Mouse (Mus musculus): Measurements from ENCODE around the gene Rab40b.
A peak's percentile ranks its signal among the peaks of the same experiment; 100 is the strongest.

The Rab40b gene

DNA sequence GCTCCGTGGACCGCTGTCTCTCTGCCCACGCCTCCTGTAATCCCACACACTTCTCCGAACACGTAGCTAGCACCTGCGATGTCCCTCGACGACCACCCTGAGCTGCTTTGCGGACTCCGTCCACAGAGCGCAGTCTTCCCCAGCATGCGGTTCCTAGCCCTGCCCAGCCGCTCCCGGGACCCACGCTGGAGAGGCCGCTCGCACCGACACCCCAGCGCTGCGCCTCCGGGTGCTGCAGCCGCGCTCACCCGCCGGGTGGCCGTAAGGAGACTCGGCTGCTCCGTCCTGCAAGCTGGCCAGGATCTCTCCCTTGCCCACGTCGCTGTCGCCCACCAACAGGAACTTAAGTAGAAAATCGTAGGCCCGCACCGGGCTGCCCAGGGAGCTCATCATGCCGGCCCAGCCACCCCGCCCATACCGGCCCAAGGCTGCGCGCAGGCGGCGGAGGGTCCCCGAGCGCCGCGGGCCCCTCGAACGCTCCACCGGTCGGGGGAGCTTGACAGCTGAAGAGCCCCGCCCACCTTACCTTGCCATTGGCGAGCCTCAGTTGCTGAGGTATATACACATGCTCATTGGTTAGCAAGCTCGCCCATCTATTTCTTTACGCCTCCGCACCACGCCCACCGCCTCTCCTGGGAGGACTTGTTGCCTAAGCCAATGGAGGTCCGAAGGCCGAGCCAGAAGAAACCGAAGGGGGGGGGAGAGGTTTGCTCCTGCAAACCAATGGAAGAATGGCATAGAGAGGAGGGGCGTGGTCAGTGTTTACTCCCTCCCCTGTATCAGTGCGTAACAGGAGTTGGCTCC is at the start of gene Rab40b:
Rab40b (minus strand) TSS at position 502 of the 804 bp plus-strand sequence.
- peak; percentile 51 for DNase-seq (ENCODE audit: low read depth, low spot score)

DNA sequence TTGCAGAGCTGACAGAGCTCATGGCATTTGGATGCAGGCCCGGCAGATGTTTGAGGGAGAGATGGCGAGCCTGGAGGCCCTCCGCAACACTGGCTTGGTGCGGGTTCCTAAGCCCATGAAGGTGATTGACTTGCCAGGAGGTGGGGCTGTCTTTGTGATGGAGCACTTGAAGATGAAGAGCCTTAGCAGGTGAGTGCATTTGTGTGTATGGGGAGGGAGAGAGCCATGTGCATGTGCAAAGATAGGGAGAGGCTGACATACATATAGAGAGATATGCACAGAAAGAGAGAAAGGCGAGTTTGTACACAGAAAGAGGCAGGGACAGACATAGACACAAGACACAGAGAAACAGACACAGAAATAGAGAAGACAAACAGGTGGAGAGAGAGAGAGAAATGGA is 49.2 kb upstream of the Rab40b start:
- no peak for DNase-seq (ENCODE audit: low read depth, low spot score)

DNA sequence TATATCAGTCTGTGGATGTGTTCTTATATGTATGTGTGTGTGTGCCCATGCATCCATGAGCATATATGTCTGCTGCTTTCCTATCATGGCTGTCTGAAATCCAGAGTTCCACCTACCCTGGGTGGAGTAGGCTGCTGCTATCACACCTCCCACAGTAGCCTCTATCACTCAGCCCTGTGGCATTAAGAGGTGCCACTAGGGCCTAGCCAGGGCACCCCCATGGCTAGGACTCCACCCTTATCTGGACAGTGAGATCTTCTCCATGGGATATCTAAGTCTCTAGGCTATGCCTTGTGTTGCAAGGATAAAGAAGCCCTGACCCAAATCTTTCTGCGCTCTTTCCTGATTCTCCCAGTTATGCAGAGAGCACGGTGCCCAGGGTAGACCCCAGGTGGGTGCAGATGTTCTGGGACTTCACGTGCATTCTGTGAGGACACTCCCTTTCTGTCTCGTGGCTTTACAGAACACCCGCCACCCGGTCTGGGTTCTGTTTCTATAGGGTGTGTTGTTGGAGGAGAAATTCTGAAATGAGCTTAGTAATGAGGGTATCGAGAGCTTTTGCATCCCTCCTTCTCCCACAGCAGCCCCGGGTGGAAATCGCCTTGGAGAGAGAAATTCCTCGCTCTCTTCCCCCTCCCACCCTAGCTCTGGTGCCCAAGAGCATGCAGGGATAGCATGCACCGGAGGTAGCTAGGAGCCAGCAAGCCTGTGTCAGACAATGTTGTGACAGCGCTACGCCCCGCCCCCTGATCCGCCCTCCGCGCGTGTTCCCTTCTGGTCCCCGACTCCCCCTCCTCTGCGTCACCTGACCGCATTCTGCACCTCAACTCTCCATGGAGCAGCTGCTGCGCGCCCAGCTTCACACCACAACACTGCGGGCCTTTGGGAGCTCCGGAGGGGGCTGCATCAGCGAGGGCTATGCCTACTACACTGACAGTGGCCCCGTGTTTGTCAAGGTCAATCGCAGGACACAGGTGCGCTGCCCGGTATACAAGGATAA is 46.4 kb upstream of the Rab40b start, which contains the start of gene Fn3k:
Fn3k (plus strand) TSS at position 758 of the 1,000 bp plus-strand sequence.
- peak; percentile 93 for DNase-seq (ENCODE audit: low read depth, low spot score)

DNA sequence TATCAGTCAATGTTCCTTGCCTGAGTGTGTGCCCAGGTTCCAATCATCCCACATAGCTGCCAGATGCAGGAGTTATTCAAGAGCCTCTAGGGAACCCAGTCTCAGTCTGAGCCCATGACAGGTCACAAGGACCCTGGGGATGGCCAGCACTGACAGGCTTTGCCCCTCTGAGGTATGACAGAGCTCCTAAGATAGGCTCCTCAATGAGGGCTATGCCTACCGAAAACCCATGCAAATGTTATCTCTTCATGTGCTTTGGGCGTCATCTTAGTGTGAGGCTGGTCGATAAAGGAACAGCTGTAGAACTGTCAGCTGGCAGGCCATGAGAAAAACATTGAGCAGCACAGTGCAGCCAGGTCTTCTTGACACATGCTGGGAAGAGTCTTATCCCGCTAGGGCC is 45.3 kb upstream of the Rab40b start:
- no peak for DNase-seq (ENCODE audit: low read depth, low spot score)

DNA sequence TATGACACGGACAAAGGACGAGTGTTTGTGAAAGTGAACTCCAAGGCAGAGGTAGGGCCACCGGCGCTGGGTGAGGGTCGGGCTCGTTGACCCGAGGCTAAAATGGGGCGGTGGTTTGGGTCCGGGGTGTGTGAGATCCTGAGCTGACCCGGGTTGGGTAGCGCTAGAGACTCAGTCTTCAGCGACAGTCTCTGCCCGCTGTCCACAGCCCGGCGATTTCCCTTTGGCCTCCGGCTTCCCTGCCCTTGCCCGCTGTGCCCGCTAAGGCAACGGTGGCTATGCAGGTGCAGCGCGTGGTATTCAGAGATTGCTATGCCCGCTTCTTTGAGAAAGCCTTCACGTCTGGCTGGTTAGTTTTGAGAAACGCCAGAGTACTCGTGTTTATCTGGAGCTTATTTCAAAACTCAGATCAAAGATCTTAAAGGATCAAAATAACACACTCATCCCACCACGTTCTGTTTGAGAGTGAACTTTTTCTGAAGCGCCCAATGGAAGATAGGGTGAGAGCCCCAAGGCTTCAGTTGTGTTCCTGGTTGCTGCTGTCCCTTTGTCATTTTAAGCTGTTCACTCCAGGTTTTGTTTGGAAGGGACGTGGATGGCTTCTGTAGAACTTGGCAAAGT is 33.6 kb upstream of the Rab40b start:
- peak; percentile 46 for DNase-seq (ENCODE audit: low read depth, low spot score)

DNA sequence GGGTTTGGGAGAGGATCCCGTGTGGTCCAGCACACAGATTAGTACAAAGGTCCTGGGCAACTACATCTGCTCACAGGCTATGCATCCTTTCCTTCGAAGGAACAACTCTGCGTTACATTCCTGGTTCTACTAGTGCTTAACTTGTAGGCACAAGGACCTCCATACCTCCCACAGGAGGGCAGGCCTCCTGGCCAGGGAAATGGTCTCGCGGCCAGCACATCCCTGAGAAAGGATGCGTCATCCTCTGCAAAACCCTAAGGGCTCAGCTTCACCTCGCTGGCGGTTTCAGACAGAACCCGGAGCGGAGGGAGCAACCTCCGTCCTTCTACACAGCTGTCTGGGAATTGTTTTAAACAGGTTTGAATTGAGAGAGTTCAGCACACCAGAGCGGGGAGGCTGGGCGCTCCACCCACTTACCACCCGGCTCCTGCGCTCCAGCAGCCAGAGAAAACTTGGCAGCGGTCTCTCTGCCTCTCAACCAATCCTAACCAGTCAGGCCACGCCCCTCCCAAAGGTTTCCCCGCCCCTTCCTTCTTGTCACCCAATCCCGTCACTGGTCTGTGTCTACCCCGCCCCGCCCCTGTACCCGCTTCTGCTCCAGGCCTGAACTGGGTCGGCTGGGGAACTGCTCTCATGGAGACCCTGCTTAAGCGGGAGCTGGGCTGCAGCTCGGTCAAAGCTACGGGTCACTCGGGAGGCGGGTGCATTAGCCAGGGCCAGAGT is 32.9 kb upstream of the Rab40b start, which contains the start of gene Fn3krp:
Fn3krp (plus strand) TSS at position 572 of the 723 bp plus-strand sequence.
- DNase-seq (ENCODE audit: low read depth, low spot score): peak; percentile 98

DNA sequence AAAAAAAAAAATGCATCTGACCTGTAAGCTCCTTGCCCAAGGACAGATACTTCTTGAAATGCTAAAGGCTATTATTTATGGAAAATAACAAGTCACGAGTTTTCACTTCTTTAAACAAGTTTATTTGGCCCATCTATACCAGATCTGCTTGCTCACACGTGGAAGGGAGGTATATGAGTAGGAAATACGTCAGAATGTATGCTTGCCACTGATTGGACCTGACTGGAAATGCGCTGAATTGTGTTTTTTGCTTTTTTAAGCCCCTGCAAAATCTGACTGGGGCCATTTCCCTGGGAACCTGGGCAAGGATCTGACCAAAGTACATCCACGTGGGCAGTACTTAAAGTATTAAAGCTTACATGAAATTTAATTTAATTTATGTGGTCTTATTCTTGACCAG is 32.3 kb upstream of the Rab40b start:
- no peak for DNase-seq (ENCODE audit: low read depth, low spot score)

DNA sequence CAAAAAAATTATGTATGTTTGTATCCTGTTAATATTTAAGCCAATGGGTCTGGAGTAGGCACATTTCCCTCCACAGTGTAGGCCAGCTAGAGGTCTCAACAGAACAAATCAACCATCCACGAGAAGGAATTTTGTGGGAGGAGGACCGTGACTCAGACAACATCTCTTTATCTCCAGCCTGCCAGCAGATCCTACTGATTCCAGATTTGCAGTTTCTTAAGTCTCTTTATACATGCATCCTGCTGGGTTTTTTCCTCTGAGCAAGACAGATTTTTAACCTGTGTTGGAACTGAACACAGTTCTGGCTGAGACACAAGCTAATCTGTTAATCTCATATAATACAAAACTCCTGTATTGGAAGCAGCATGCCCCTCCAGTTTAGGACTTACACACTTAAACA is 30.9 kb upstream of the Rab40b start:
- DNase-seq (ENCODE audit: low read depth, low spot score): no peak

DNA sequence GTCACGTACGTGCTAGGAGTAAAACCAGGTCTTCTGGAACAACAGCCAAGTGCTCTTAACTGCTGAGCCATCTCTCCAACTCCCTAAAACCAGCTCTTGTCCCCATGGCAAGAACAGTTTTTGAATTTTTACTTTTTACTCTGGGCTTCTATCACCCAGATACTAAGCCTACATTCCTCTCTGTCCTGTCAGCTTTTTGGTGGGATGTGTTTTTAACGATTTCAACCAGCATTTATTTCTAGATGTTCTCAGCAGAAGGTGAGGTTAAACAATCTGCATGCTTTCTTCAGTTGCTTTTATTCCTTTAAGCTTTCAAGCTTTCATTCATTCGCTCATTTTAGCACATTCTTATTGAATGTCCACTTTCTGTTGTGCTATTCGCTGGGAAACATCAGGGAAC is 29.9 kb upstream of the Rab40b start:
- DNase-seq (ENCODE audit: low read depth, low spot score): no peak

DNA sequence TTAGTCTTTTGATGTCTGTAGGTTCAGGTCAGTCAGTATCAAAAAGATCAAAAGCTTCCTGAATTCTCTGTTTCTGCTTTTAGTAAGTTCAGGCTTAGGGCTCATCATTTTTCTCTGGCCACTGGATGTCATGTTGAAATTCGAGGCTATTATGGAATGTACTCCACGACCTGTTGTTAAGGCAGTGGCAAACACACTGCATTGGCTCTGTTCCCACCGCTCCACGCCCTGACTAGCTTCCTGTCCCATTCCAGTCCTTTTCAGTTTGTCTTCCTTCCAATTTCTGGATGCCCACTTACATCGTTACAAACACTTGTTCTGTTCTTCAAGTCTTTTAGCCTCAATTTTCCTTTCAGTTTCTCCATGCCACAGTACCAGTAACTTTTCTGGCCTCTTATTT is 27.3 kb upstream of the Rab40b start:
- no peak for DNase-seq (ENCODE audit: low read depth, low spot score)

DNA sequence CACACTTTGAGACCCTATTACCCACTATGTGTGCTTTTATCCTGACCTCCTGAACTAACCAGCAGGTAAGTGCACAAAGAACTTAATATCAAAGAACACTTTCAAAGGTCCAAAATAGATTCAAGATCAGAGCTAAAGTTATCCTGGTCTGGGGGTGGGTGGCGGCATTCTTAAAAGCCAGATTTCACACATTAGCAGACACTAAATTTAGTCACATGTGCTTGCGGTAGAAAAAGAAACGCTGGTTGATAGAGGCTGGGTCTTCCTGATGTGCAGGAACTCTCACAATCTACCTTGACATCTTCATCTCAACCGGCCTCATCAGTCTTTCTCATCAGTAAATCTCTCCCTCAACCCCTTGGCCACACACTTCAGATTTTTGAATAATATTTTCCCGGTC is 26.7 kb upstream of the Rab40b start:
- DNase-seq (ENCODE audit: low read depth, low spot score): no peak

DNA sequence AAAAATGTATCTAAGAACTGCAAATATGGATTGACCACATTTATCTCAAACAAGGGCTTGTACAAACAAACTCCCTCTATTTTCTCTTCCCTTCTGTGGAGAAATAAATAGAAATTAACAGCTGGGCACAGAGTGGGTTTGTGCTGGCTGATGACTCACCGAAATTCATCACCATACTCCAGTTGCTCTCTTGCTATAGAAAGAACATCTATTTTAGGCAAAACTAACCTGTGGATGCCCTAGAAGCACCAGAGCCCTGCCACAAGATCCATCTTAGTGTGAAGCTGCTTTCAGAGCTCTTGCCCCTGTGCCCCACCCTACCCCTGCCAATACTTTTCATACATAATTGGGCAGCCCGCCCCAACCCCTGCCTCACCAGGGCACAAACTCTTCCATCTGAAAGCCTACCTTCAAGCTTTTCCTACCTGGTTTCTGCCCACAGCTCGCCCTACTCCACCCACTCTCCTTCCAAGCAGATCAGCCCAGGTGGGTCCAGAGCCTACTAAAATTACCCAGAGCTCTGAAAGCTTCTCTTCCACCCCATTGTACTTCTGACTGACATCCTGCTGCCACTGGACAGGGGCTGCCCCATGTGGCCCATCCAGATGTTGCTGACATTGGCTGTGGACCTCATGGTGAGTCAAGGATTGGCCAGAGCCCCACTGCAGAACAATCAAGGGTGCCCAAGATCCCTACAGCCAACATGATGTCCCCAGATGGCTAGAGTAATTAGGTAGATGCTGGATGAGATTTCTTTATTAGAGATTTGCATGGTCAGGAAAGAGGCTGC is 19.5 kb upstream of the Rab40b start:
- no peak for DNase-seq (ENCODE audit: low read depth, low spot score)

DNA sequence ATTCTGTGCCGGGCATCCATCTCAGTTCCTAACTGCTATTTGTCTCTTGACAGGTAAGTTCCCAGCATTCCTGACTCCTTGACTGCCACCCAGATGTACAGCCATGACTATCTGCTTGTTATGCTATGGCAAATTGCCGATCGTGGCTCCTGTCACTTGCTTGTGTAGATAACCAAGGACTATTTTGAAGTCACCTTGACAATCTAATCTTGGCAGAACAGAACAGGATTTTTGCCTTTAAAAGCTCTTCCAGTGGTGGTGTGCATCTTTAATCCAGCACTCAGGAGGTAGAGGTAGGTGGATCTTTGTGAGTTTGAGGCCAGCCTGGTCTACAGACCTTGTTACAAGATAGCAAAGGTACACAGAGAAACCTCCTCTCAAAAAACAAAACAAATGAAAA is 4.4 kb upstream of the Rab40b start:
- no peak for DNase-seq (ENCODE audit: low read depth, low spot score)

DNA sequence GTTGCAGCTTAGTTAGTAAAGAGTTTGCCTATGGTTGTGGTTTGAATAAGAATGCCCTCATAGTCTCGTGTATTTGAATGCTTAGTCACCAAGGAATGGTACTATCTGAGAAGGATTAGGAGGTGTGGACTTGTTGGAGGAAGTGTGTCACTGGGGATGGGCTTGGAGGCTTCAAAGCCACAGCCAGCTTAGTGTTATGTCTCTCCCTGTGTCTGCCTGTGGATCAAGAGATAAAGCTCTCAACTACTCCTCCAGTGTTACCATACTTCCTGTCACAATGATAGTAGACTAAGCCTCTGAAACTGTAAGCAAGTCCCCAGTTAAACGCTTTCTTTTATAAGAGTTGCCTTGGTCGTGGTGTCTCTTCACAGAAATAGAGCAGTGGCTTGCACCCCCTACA is 2.7 kb upstream of the Rab40b start:
- DNase-seq (ENCODE audit: low read depth, low spot score): no peak

DNA sequence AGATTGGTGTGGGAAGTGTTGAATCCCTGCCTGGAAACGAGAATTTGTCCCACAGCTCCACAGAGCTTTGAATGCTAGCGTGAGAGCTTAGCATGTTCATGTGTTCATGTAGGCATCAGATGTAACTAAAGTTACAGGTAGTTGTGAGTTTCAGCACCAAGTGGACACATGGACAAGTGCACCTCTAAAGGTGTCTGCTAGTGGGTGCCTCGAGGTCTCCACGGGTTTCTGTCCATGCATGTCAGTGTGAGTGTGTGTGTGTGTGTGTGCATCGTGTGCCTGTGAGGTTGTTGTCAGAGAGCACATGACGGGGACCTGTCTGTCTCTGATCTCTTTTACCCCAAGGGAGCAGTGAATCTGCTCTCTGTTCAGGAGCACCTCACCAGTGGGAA is 499 bp upstream of the Rab40b start:
- no peak for DNase-seq (ENCODE audit: low read depth, low spot score)

DNA sequence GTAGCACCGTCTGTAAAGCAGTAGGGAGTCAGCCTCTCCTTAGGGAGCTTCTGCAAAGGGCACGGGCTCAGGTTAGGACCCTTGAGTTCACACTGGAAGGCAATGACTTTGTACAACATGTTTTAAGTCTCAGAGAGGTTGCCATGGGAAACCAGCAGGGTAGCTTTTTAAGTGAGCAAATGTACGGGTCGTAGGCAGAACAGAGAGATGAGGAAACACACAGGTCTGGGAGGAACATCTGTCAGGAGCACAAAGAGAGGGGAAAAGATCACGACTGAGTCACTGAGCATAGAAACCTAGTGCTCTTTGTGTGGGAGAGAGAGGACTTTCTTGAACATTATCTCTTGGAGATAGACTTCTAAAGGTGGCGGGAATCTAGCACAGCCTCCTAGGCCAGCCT is 7.8 kb downstream of the Rab40b start:
- DNase-seq (ENCODE audit: low read depth, low spot score): no peak

DNA sequence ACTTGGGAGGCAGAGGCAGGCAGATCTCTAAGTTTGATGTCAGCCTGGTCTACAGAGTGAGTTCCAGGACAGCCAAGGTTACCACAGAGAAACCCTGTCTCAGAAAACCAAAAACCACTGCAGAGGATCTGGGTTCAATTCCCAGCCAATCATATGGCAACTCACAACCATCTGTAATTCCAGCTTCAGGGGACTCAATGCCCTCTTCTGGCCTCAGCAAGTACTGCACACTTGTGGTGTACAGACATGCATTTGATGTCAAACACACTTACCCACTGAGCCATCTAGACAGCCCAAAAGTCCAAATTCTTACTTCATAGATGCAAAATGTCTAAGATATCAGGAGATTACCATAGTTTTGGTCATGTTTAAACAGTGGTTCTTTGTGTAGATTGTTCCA is 9.4 kb downstream of the Rab40b start:
- DNase-seq (ENCODE audit: low read depth, low spot score): no peak

DNA sequence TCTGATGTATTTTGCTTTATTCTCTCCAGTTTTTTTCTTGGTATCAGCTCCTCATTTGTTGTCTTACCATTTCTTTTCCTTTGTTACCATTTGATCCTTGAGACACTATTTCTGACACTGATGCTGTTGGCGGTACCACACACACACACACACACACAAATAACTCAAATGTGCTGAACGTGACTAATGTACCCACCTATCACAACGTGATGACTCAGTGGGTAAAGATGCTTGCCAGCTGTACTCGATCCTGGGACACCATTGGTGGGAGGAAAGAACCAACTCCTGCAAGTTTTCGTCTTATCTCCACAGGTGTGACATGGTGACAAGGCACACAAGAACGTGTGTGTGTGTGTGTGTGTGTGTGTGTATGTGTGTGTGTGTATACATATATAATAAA is 14.7 kb downstream of the Rab40b start:
- DNase-seq (ENCODE audit: low read depth, low spot score): no peak

DNA sequence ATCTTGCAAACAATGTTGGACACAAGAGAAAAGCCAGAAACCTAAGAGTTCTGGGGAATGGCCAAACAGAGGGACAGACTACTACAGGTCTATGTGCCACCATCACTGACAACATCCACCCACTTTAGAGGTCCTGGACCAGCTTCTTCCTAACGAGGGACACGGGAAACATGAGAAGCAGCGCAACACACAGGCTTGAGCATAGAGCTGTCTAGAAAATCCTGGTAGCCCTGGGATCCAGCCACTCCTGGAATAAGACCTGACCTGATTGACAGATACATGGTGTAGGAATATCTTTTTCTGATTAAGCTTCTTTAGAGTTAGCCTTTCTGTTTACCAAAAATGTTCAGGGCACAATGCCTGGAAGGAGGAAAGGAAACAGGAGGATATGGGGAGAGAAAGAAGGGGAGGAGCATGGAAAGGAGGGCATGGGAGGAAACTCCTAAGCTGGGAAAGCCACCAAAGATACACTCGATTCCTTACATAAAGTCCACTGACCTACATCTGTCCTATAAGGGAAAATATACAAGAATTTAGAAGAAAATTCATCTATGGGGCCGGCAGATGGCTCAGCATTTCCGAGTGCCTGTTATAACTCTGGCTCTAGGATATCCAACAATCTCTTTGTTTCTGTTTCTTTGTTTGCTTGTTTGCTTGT is 17.6 kb downstream of the Rab40b start:
- DNase-seq (ENCODE audit: low read depth, low spot score): no peak

DNA sequence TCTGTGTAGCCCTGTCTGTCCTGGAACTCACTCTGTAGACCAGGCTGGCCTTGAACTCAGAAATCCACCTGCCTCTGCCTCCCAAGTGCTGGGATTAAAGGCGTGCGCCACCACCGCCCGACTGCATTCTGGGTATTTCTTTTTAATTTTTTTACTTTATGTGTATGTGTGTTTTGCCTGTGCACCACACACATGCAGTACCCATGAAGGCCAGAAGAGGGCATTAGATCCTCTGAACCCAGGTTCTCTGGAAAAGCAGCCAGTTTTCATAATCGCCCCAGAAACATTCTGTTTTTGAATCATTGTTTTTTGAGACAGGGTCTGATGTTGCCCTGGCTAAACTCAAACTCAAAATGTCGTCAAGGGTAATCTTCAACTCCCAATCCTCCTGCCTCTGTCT is 18.4 kb downstream of the Rab40b start:
- peak; percentile 58 for DNase-seq (ENCODE audit: low read depth, low spot score)
